Mouse (Mus musculus) CD4-positive, CD25-positive, alpha-beta regulatory T cell, adult 2 months (primary cell): ENCODE data around the gene Gm11487.
"Not testable (repeated sequence)": the region's sequence is repeated elsewhere in the genome, so short reads cannot be mapped to it uniquely, and the experiment has no call there.

Experiments used
- DNase-seq: peaks from one replicate; pipeline ENCODE4 v3.0.0-alpha.2; 2012; ENCODE audit warnings: low read depth, low spot score

The Gm11487 gene

GRCm38 (mm10) chr4:73404972-73405371 lies at the start of gene Gm11487:
Gm11487 (minus strand) TSS chr4:73405072.
- not testable (repeated sequence) for DNase-seq

GRCm38 (mm10) chr4:73444715-73445114 lies 39.8 kb upstream of the Gm11487 start:
- no peak for DNase-seq

- no peak for DNase-seq
These were observed 37.7 kb upstream of the Gm11487 start for GRCm38 (mm10) chr4:73442568-73442967.

GRCm38 (mm10) chr4:73425903-73426302 lies 21.0 kb upstream of the Gm11487 start:
- no peak for DNase-seq

GRCm38 (mm10) chr4:73423049-73423448 lies 18.2 kb upstream of the Gm11487 start:
- DNase-seq = no peak

GRCm38 (mm10) chr4:73366534-73366933 lies 38.3 kb downstream of the Gm11487 start:
- DNase-seq = no peak
